Mouse (Mus musculus): ENCODE results near the gene Tmem185b. TPM values are rescaled to one million over a fixed set of nuclear protein-coding genes. Genes with fewer than 3 reads are reported as not detected.

The Tmem185b gene
- polyA plus RNA-seq, 1 experiment from 2014 or later, result 19.7 TPM

DNA sequence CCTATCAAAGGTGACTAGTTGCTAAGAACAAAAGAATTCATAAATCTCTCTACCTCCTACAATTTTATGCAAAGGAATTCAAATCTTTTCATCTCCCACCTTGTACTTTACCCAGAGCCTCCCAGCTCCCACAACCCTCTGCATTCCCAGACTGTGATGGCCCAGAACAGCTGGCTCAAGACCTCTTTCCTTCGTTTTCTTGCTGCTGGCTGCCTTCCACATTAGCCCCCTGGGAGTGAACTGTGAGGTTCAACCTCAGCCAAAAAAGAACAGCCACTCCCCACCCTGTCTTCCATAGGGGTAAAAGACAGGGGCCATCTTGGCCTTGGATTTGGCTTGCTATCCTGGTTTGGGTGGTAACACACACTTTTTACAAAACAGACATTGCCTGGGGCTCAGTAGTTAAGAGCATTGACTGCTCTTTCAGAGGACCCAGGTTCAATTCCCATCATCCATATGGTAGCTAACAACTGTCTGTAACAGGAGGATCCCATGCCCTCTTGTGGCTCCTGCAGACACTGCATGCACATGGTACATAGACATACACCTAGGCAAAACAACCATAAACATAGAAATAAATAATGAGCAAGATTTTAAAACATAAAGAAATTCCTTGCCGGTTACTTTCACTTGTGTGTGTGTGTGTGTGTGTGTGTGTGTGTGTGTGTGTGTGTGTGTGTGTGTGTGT lies 31.8 kb upstream of the Tmem185b start:
- H3K9ac ChIP-seq, result no peak overlapping the region
- no peaks in the 10 kb centered on the region for H3K9me3 ChIP-seq
- H3K27ac ChIP-seq, result no peak overlapping the region
- 73% methylated on average over 2 of the region's 2 CpGs for WGBS
- no peak for ATAC-seq (ENCODE audit: low FRiP score, low read depth)
- H3K4me1 ChIP-seq, result peaks cover 12% of the 10 kb centered on the region
- H3K36me3 ChIP-seq, result no peaks in the 10 kb centered on the region
- H3K27me3 ChIP-seq (replicated peaks), result no peaks in the 10 kb centered on the region
- H3K4me2 ChIP-seq (replicated peaks), result no peak overlapping the region
- H3K4me3 ChIP-seq, result no peak overlapping the region

DNA sequence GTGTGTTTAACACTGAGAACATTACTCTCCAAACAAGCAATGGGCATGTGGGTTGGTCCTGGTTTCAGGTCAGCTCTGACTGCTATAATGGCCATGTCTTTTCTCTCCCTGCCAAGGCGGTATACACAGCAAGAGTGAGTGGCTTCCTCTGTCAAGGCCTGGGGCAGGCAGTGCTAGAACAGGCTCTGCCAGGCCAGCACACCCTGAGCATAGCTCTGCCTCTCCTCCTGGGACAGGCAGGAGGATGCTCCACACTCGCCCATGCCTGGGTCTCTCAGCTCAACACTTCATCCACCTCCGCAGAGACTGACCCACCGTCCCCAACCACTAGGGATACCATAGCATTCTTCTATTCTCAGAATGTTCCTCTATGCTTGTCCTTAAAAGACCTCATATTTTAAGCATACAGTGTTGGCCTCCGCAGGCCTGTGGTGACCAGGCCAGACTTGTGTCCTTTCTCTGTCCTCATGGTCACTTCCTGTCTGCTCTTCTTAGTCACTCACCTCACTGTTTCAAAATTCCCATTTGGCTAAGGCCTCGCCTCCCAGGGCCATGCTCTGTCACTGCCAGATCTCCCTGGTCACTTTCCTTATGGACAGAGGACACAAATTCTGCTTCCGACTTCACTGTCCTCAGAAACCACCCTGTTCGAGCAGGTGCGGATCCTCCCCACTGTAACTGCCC lies 31.1 kb upstream of the Tmem185b start:
- ATAC-seq (ENCODE audit: low FRiP score, low read depth), result no peak
- H3K4me1 ChIP-seq, result peaks cover 12% of the 10 kb centered on the region
- H3K4me2 ChIP-seq (replicated peaks), result no peak overlapping the region
- H3K9ac ChIP-seq, result no peak overlapping the region
- no peaks in the 10 kb centered on the region for H3K36me3 ChIP-seq
- WGBS, result 92% methylated on average over 9 of the region's 9 CpGs
- H3K9me3 ChIP-seq, result no peaks in the 10 kb centered on the region
- H3K27me3 ChIP-seq (replicated peaks), result no peaks in the 10 kb centered on the region
- no peak overlapping the region for H3K4me3 ChIP-seq
- no peak overlapping the region for H3K27ac ChIP-seq

DNA sequence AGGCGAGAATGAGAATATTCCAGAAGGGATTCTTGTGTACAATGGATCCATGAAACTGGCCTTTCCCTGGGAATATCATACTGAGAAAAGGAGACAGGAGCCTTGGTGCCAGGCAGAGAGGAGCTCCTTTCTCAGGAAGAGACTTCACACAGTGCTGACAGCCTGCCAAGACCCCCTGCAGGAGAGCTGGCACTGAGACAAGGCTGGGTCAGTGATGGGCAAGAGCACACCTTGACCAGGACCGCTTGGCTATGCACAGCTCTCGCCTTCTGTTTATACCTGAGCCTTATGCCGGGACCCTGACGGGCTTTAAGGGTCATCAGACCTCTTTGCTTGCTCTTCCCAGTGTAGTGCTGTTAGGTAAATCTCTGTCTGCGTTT lies 30.6 kb upstream of the Tmem185b start:
- Histone ChIP-seq H3K9ac (no peak overlapping the region), H3K4me2 (replicated peaks) (no peak overlapping the region), H3K27ac (no peak overlapping the region), H3K9me3 (0 out of 2 replicates have a peak, but pooled peaks cover under 1% of the 10 kb centered on the region), H3K27me3 (replicated peaks) (no peaks in the 10 kb centered on the region), H3K36me3 (no peaks in the 10 kb centered on the region), H3K4me3 (no peak overlapping the region), H3K4me1 (peaks cover 12% of the 10 kb centered on the region)
- ATAC-seq (ENCODE audit: low FRiP score, low read depth), result no peak
- 94% methylated on average over 6 of the region's 6 CpGs for WGBS

DNA sequence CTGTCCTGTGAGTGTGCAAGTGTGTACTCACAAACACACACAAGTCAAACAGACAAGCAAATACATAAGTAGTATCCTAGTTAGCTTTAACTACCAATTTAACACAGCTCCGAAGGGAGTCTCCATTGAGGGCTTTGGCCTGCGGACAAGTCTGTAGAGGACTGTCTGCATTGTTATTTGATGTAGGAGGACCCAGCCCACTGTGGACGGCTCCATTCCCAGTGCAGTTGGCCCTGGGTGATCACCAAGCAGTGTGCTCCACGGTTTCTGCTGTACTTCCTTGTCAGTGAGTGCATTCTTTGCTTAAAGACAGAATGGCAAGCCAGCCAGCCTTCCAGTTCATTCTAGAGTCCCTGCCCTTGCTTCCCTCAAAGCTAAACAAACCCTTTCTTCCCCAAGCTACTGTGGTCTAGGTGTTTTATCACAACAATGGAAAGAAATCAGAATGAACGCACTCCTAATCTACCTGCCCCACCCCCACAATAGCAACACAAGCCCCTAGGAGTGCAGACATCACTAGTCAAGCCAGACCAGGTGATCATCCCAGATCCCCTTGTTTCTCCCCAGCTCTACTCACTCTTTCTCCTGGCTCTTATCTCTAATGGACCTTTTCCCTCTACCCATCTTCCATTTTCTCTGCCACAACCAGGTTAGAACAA lies 28.5 kb upstream of the Tmem185b start:
- H3K4me1 ChIP-seq, result peaks cover 6% of the 10 kb centered on the region; the same call in 1 of the 2 replicates
- no peaks in the 10 kb centered on the region for H3K27me3 ChIP-seq (replicated peaks)
- no peak for ATAC-seq (ENCODE audit: low FRiP score, low read depth)
- no peaks in the 10 kb centered on the region for H3K36me3 ChIP-seq
- 0 out of 2 replicates have a peak, but pooled peaks cover 4% of the 10 kb centered on the region for H3K9me3 ChIP-seq
- H3K4me2 ChIP-seq (replicated peaks), result no peak overlapping the region
- H3K4me3 ChIP-seq, result no peak overlapping the region
- WGBS, result 74% methylated on average over 5 of the region's 5 CpGs
- H3K9ac ChIP-seq, result no peak overlapping the region
- H3K27ac ChIP-seq, result no peak overlapping the region

DNA sequence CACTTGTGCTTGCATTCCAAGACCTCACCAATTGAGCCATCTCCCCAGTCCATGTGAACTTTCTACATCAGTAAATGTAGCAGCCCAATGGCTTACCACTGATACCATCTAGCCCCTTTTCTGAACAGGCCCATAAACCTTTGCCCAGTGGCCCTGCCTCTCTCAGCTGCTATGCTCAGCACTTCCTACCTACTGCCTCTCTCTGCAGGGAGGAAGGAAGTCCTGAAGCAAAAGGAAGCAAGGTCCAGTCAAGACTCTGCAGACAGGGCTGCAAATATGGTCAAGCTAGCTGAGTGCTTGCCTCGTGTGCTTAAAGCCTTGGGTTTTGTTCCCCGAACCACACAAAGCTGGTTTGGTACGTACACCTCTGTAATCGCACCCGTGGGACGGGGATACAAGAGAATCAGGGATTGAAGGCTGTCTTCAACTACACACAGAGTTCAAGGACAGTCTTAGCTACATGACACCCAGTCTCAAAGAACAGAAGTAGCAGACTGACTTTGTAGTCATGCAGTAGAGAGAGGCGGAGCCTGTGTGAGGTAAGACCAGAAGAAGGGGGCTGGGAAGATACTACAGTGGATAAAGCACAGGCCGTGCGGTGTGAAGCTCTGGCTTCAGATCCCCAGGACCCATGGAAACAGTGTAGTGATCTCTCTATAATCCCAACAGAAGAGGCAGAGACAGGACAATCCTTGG lies 27.3 kb upstream of the Tmem185b start:
- Histone ChIP-seq H3K4me1 (peaks cover 12% of the 10 kb centered on the region; the same call in 1 of the 2 replicates), H3K36me3 (no peaks in the 10 kb centered on the region), H3K27ac (no peak overlapping the region), H3K9ac (no peak overlapping the region), H3K9me3 (0 out of 2 replicates have a peak, but pooled peaks cover 4% of the 10 kb centered on the region), H3K27me3 (replicated peaks) (no peaks in the 10 kb centered on the region), H3K4me2 (replicated peaks) (no peak overlapping the region), H3K4me3 (no peak overlapping the region)
- WGBS, result 85% methylated on average over 9 of the region's 9 CpGs
- ATAC-seq (ENCODE audit: low FRiP score, low read depth), result no peak

DNA sequence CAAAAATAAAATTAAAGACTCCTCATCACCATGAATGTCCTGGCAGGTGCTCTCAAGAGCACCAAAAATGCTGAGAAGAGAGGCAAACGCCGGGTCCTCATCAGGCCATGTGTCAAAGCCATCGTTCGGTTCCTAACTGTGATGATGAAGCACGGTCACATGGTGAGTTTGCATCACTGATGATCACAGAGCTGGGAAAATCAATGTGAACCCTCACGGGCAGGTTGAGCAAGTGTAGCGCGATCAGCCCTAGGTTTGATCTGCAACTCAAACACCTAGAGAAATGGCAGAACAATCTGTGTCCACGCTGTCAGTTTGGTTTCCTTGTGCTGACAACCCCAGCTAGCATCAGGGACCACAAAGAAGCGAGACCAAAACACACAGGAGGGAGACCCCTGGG lies 26.5 kb upstream of the Tmem185b start:
- peaks cover 14% of the 10 kb centered on the region; the same call in 1 of the 2 replicates for H3K4me1 ChIP-seq
- no peak for ATAC-seq (ENCODE audit: low FRiP score, low read depth)
- 93% methylated on average over 10 of the region's 10 CpGs for WGBS
- H3K4me2 ChIP-seq (replicated peaks), result no peak overlapping the region
- no peaks in the 10 kb centered on the region for H3K27me3 ChIP-seq (replicated peaks)
- H3K36me3 ChIP-seq, result no peaks in the 10 kb centered on the region
- H3K9me3 ChIP-seq, result 0 out of 2 replicates have a peak, but pooled peaks cover 4% of the 10 kb centered on the region
- H3K9ac ChIP-seq, result no peak overlapping the region
- H3K27ac ChIP-seq, result no peak overlapping the region
- H3K4me3 ChIP-seq, result no peak overlapping the region

DNA sequence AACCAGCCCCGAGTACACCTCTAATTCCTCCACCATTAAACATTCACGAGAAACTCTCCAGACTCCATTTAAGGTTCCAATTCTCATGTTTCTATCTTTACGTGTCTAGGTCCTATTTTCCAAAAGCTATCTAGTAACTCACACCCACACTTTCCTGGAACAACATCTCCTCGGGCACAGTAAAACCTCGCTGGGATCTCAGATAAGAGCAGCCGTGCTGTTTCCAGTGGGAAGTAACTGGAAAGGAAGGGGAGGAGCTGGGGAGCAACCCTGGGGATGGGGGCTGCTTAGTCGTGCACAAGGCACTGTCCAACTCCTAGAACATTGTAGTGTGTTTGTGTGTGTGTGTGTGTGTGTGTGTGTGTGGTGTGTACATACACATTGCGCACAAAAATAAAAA lies 24.1 kb upstream of the Tmem185b start:
- Histone ChIP-seq H3K36me3 (no peaks in the 10 kb centered on the region), H3K4me1 (peaks cover 19% of the 10 kb centered on the region), H3K9ac (no peak overlapping the region), H3K9me3 (0 out of 2 replicates have a peak, but pooled peaks cover 4% of the 10 kb centered on the region), H3K4me3 (no peak overlapping the region), H3K4me2 (replicated peaks) (no peak overlapping the region), H3K27ac (no peak overlapping the region), H3K27me3 (replicated peaks) (peaks cover 5% of the 10 kb centered on the region; the same call in 1 of the 2 replicates)
- ATAC-seq (ENCODE audit: low FRiP score, low read depth), result no peak
- WGBS, result 84% methylated on average over 8 of the region's 8 CpGs

DNA sequence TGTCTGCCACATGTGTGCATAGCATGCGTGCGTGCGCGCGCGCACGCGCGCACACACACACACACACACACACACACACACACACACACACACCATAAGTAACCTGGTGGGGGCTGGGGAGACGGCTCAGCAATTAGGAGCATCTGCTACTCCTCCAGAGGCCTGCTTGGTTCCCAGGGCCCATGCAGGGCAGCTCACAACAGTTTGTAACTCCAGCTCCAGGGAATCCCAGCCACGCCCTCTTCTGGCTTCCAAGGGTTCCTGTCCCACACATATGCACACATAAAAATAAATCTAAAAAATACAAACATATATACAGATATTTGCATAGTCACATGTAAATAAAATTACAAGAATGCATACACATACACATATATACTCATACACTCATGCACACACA lies 23.2 kb upstream of the Tmem185b start:
- Histone ChIP-seq H3K9me3 (0 out of 2 replicates have a peak, but pooled peaks cover 4% of the 10 kb centered on the region), H3K4me1 (peaks cover 19% of the 10 kb centered on the region), H3K27ac (no peak overlapping the region), H3K27me3 (replicated peaks) (peaks cover 5% of the 10 kb centered on the region; the same call in 1 of the 2 replicates), H3K9ac (no peak overlapping the region), H3K4me3 (no peak overlapping the region), H3K4me2 (replicated peaks) (peak overlapping the region; percentile 82; the same call in 1 of the 2 replicates), H3K36me3 (no peaks in the 10 kb centered on the region)
- no peak for ATAC-seq (ENCODE audit: low FRiP score, low read depth)
- WGBS, result 89% methylated on average over 11 of the region's 11 CpGs

DNA sequence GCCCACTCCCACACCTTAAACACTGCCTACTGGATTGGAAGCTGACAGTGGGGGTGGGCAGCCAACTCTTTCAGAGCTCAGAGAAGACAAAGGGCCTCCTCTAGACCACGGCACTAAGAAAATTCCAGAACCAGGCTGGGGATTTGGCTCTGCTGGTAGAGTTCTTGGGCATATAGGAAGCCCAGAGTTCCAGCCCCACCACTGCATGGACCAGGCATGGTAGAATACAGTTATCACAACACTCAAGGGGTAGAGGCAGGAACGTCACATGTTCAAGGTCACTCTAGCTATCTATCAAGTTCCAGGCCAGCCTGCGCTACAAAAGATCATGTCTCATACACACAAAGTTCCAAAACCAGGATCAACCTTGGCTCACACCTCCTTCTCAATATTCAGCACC lies 22.8 kb upstream of the Tmem185b start:
- H3K4me1 ChIP-seq, result peaks cover 19% of the 10 kb centered on the region
- H3K4me2 ChIP-seq (replicated peaks), result peak overlapping the region; percentile 82
- H3K27me3 ChIP-seq (replicated peaks), result peaks cover 5% of the 10 kb centered on the region; the same call in 1 of the 2 replicates
- no peak for ATAC-seq (ENCODE audit: low FRiP score, low read depth)
- H3K27ac ChIP-seq, result no peak overlapping the region
- H3K36me3 ChIP-seq, result no peaks in the 10 kb centered on the region
- H3K9ac ChIP-seq, result no peak overlapping the region
- H3K4me3 ChIP-seq, result no peak overlapping the region
- H3K9me3 ChIP-seq, result 0 out of 2 replicates have a peak, but pooled peaks cover 4% of the 10 kb centered on the region
- 90% methylated on average over 3 of the region's 3 CpGs for WGBS

DNA sequence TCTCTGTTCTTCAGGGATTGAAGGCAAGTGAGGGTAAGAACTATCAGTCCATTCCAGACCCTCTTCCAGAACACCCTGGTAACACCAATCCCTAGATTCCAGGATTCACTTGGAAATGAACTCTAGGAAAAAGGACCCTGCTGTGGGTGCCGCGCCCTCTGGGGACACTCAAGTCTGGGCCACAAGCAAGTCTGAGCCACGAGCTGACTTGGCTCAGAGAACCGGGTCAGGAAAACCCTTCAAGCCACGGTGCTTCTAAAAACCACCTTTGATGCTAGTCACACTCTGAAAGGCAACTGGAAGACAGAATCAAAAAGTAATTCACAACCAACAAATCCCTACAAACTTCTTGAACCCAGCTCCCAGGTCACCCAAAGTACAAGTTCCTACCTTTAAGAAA lies 22.2 kb upstream of the Tmem185b start:
- Histone ChIP-seq H3K4me1 (peaks cover 19% of the 10 kb centered on the region), H3K36me3 (no peaks in the 10 kb centered on the region), H3K9me3 (0 out of 2 replicates have a peak, but pooled peaks cover 4% of the 10 kb centered on the region), H3K27ac (no peak overlapping the region), H3K4me2 (replicated peaks) (peak overlapping the region; percentile 82), H3K9ac (peak overlapping the region; percentile 65; the same call in 1 of the 2 replicates), H3K27me3 (replicated peaks) (peaks cover 7% of the 10 kb centered on the region; the same call in 1 of the 2 replicates), H3K4me3 (peak overlapping the region; percentile 71)
- WGBS, result 27% methylated on average over 5 of the region's 5 CpGs
- ATAC-seq (ENCODE audit: low FRiP score, low read depth), result no peak

DNA sequence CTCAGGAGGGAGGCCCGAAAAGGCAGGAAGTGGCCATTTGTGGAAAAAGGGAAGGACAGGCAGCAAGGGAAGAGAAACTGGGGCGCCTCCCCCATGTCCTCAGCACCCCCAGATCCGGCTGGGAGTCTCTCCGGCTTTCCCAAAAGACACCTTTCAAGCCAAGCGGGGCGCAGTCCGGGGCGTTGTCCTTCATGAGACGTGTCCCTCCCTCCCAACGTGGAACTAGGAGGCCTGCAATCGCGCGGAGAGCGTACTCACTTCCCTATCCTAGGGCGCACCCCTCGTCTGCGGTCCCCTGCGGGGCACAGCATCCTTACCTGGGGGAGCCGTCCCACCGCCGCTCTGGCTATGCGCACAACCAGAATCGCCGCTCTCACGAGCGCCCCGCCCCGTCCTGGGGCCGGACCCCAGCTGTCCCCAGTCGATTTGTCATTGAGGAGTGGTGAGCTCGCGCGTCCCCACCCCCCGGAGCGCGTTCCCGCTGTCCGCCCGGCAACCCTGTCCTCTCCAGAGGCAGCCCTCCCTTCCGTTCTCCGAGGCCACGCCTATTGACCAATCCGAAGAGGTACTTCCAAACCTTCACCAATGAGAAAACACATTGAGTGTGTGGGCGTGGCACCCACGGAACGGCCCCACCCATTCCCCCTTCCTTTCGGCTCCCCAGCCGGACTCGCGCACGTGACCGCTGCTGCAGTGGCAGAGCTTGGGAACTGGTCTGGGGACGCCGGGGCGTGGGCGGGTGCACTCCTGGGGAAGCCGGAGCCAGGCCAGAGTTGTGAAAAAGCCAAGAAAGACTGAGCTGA lies 21.5 kb upstream of the Tmem185b start, which contains the start of gene Ralb:
Gene Ralb (minus strand): TSS at position 535 of the 803 bp plus-strand sequence.
- H3K4me2 ChIP-seq (replicated peaks), result peak within 1 kb of the TSS; percentile 82
- 0 out of 2 replicates have a peak, but pooled peaks cover 4% of the 10 kb centered on the region for H3K9me3 ChIP-seq
- H3K4me3 ChIP-seq, result peak within 1 kb of the TSS; percentile 71
- H3K36me3 ChIP-seq, result no peaks in the 10 kb centered on the region
- H3K27me3 ChIP-seq (replicated peaks), result peaks cover 7% of the 10 kb centered on the region; the same call in 1 of the 2 replicates
- peaks cover 19% of the 10 kb centered on the region for H3K4me1 ChIP-seq
- peak within 1 kb of the TSS; percentile 65 for H3K9ac ChIP-seq
- peak within 1 kb of the TSS; percentile 20; the same call in 1 of the 2 replicates for H3K27ac ChIP-seq
- ATAC-seq (ENCODE audit: low FRiP score, low read depth), result peak; percentile 98
- 1% methylated on average over 57 of the region's 57 CpGs for WGBS
